ENCODE assay signal across 21 mouse cellular contexts in the genomic region with DNA sequence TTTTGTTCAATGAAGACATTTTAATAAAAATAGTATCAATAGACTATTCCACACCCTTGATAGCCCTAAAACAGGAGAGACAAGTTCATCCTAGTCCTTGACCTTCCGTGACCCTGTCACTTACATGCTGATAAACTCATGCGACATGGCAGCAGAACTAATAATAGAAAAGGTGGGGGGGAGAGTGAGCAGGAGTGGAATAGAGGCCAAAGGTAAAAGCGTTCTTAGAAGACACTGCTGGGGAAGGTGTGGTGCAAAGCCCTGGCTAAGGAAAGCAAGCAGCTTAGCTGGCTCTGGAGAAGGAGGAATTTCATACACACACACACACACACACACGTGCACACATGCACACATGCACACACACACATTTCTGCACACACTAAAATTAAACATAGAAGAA. TPM values are rescaled to one million over a fixed set of nuclear protein-coding genes. Genes with fewer than 3 reads are reported as not detected.
DNase-seq lines count a peak whose midpoint lies in the region; ATAC-seq and TF ChIP-seq lines count a peak whose summit lies in the region.
"Had no signal": no experiment of that assay in that cellular context is flagged by ENCODE, and none has a peak within 500 bp of the region (broad histone marks: within the 10 kb centered on the region; RNA-seq: fewer than 3 reads in every experiment).

No protein-coding gene starts in this region.

- H3K27me3 ChIP-seq in kidney, postnatal 0 days (ENCODE audit: insufficient read depth, low read length): no peaks in the 10 kb centered on the region
- no peaks in the 10 kb centered on the region for H3K27me3 ChIP-seq in intestine, postnatal 0 days (replicated peaks; ENCODE audit: control insufficient read depth, insufficient read depth, low read length)
- H3K27me3 ChIP-seq: embryonic facial prominence, embryonic 15.5 days; hindbrain, embryonic 12.5 days; midbrain, embryonic 13.5 days; neural tube, embryonic 12.5 days; Patski had no signal

- no peaks in the 10 kb centered on the region for H3K9me3 ChIP-seq in kidney, postnatal 0 days (replicated peaks; ENCODE audit: low read length)
- H3K9me3 ChIP-seq in intestine, postnatal 0 days (ENCODE audit: control insufficient read depth): no peaks in the 10 kb centered on the region
- H3K9me3 ChIP-seq: embryonic facial prominence, embryonic 15.5 days; hindbrain, embryonic 12.5 days; midbrain, embryonic 13.5 days; neural tube, embryonic 12.5 days had no signal

- DNase-seq in heart, adult 11 months: peak; percentile 91
- no peak for DNase-seq in heart, adult 8-10 months (ENCODE audit: low spot score)
- no peak for DNase-seq in kidney, postnatal 0 days (ENCODE audit: low spot score)
- DNase-seq in kidney, postnatal 36 days: no peak
- peak; percentile 48 for DNase-seq in yolk sac, embryonic 10.5 days (ENCODE audit: low spot score)
- no peak for DNase-seq in adrenal gland, adult 2 months
- DNase-seq in right cerebral cortex, postnatal 36 days (ENCODE audit: low spot score in 2 of 2): no peak
- DNase-seq: adrenal gland, postnatal 10 days; cerebellum, postnatal 10 days; liver; lung, postnatal 14 days; thymus, adult 2 months had no signal

- H3K27ac ChIP-seq in kidney, postnatal 0 days: 0 out of 2 replicates have a peak overlapping the region, but pooled peaks have one; percentile 75
- no peak overlapping the region for H3K27ac ChIP-seq in intestine, postnatal 0 days (ENCODE audit: low read depth, low read length)
- H3K27ac ChIP-seq: hindbrain, embryonic 12.5 days; midbrain, embryonic 13.5 days; neural tube, embryonic 12.5 days had no signal

- H3K9ac ChIP-seq in kidney, postnatal 0 days (ENCODE audit: low read depth, low read length): no peak overlapping the region
- H3K9ac ChIP-seq in intestine, postnatal 0 days (ENCODE audit: low read depth, low read length): no peak overlapping the region
- H3K9ac ChIP-seq: embryonic facial prominence, embryonic 15.5 days; hindbrain, embryonic 12.5 days; midbrain, embryonic 13.5 days; neural tube, embryonic 12.5 days had no signal

- ATAC-seq in kidney, postnatal 0 days (replicated peaks; ENCODE audit: low FRiP score, low read depth): no peak
- peak; percentile 60 for ATAC-seq in intestine, postnatal 0 days
- ATAC-seq: CD4-positive, CD25-positive, alpha-beta regulatory T cell, adult 4 months; forebrain, embryonic 16.5 days; inflammation-experienced regulatory T-cells, adult 6 months; midbrain, embryonic 13.5 days; Patski had no signal

- H3K4me3 ChIP-seq in kidney, postnatal 0 days (replicated peaks; ENCODE audit: low read depth, low read length): no peak overlapping the region
- no peak overlapping the region for H3K4me3 ChIP-seq in intestine, postnatal 0 days (ENCODE audit: low read depth, low read length)
- H3K4me3 ChIP-seq: embryonic facial prominence, embryonic 15.5 days; hindbrain, embryonic 12.5 days; midbrain, embryonic 13.5 days; neural tube, embryonic 12.5 days had no signal

- H3K4me1 ChIP-seq in kidney, postnatal 0 days (replicated peaks; ENCODE audit: insufficient read depth, low read length): no peaks in the 10 kb centered on the region
- no peaks in the 10 kb centered on the region for H3K4me1 ChIP-seq in intestine, postnatal 0 days (replicated peaks; ENCODE audit: control insufficient read depth, insufficient read depth, low read length)
- H3K4me1 ChIP-seq: hindbrain, embryonic 12.5 days; midbrain, embryonic 13.5 days; neural tube, embryonic 12.5 days had no signal

- no peak overlapping the region for H3K4me2 ChIP-seq in kidney, postnatal 0 days (ENCODE audit: low read length)
- H3K4me2 ChIP-seq in intestine, postnatal 0 days (replicated peaks; ENCODE audit: low read depth): no peak overlapping the region
- H3K4me2 ChIP-seq: embryonic facial prominence, embryonic 15.5 days; hindbrain, embryonic 12.5 days; midbrain, embryonic 13.5 days; neural tube, embryonic 12.5 days had no signal

- H3K36me3 ChIP-seq in kidney, postnatal 0 days (ENCODE audit: insufficient read depth, low read length): peaks cover 5% of the 10 kb centered on the region; the same call in 1 of the 2 replicates
- peaks cover 17% of the 10 kb centered on the region for H3K36me3 ChIP-seq in intestine, postnatal 0 days (ENCODE audit: control insufficient read depth, insufficient read depth)
- H3K36me3 ChIP-seq: hindbrain, embryonic 12.5 days; midbrain, embryonic 13.5 days; neural tube, embryonic 12.5 days had no signal

- TF ChIP-seq CTCF in kidney, postnatal 0 days (IDR thresholded peaks at IDR 0.05; ENCODE audit: low read depth): no peak
- no peak for TF ChIP-seq CTCF in intestine, postnatal 0 days (IDR thresholded peaks at IDR 0.05; ENCODE audit: low read depth)

- 73% methylated on average over 4 of the region's 4 CpGs for WGBS in kidney, postnatal 0 days
- WGBS in intestine, postnatal 0 days: 19% methylated on average over 4 of the region's 4 CpGs

RNA-seq across cellular contexts. Expression of a gene that starts 57.1 kb away (rescaled TPM):
- 10 to 100 TPM; 31.1 to 37.7 (median 35.0) TPM for total RNA-seq in heart, adult 8-10 months (2022)
- polyA plus RNA-seq in kidney, postnatal 0 days (2015; fragmentation: Nextera tagmentation; extraction: Ambion mirVana): 51.4 and 61.1 TPM in 2 replicates
- polyA plus RNA-seq in intestine, postnatal 0 days (2015; fragmentation: Nextera tagmentation; extraction: Ambion mirVana): 210 and 211 TPM in 2 replicates
- 100 to 1,000 TPM in 1 of 2 experiments, 10 to 100 TPM in 1; 81.5 to 181 TPM for total RNA-seq in adrenal gland, adult 2 months (2021)
- polyA plus RNA-seq in adrenal gland, adult 2 months (2012; rRNA removed): 131 and 253 TPM in 2 replicates

Comparison
In these comparisons a context has a peak if more than half of its experiments do, and no peak if none do; other contexts are left out.
1. DNase-seq: peak in heart, adult 11 months (single experiment) and yolk sac, embryonic 10.5 days (single experiment); none in heart, adult 8-10 months (single experiment), kidney, postnatal 0 days (single experiment), kidney, postnatal 36 days (0 of 2), adrenal gland, adult 2 months (single experiment) and right cerebral cortex, postnatal 36 days (0 of 2).